Mouse (Mus musculus): Measurements from ENCODE around the gene Gtf2i. TPM values are rescaled to one million over a fixed set of nuclear protein-coding genes. Genes with fewer than 3 reads are reported as not detected.

The Gtf2i gene
- total and polyA plus RNA-seq, 3 experiments, result 28.4 to 60.9 (median 42.2) TPM

DNA sequence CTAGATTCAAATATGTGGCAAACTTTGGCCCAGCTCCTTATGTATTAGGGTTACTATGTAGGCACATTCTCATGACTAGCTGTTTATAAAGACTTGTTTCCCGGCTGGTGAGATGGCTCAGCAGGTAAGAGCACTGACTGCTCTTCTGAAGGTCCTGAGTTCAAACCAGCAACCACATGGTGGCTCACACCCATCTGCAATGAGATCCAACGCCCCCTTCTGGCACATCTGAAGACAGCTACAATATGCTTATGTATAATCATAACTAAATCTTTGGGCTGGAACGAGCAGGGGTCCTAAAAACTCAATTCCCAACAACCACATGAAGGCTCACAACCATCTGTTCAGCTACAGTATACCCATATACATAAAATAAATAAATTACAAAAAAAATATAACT lies 60.8 kb downstream of the Gtf2i start:
- Histone ChIP-seq H3K79me2 (replicated peaks; ENCODE audit: control insufficient read depth, extremely low read depth, insufficient read depth, poor library complexity, severe bottlenecking) (no peaks in the 10 kb centered on the region), H3K4me3 (replicated peaks in 1 of 3; ENCODE audit: low read depth in 2 of 3, low read length in 2 of 3, poor library complexity in 1 of 3) (no peak overlapping the region), H3K36me3 (replicated peaks in 1 of 2; ENCODE audit: control insufficient read depth in 1 of 2, insufficient read depth in 1 of 2, low read length in 1 of 2) (peaks cover 64 to 89% of the 10 kb centered on the region in 2 experiments), H3K9me3 (replicated peaks; ENCODE audit: low read length) (no peaks in the 10 kb centered on the region), H3K27ac (ENCODE audit: insufficient read depth, low read depth) (no peak overlapping the region), H3K4me1 (ENCODE audit: control insufficient read depth in 1 of 2, insufficient read depth in 2 of 2) (peaks cover 4 to 8% of the 10 kb centered on the region in 2 experiments; a peak in 2 of 4 replicates), H3K9ac (ENCODE audit: insufficient read depth, low read depth) (no peak overlapping the region), H3K4me2 (ENCODE audit: insufficient read depth, low read depth, poor library complexity, severe bottlenecking) (no peak overlapping the region), H3K27me3 (replicated peaks) (no peaks in the 10 kb centered on the region)
- TF ChIP-seq GABPA (IDR thresholded peaks at IDR 0.05; ENCODE audit: insufficient replicate concordance, low read depth, low read length) (no peak), ZMIZ1 (IDR thresholded peaks at IDR 0.05; ENCODE audit: low read depth, low read length) (no peak), MEF2A (IDR thresholded peaks at IDR 0.05; ENCODE audit: borderline replicate concordance, low read depth, low read length) (no peak), SMC3 (IDR thresholded peaks at IDR 0.05; ENCODE audit: low read depth, low read length) (peak; percentile 70), TCF12 (IDR thresholded peaks at IDR 0.05; ENCODE audit: low read depth, low read length) (no peak), CTCF (conservative IDR thresholded peaks at IDR 0.05 in 1 of 2, IDR thresholded peaks at IDR 0.05 in 1 of 2; ENCODE audit: low read depth in 2 of 2, low read length in 2 of 2) (peak; percentile 26 to 76; a peak in 3 of 4 replicates), JUND (conservative IDR thresholded peaks at IDR 0.05; ENCODE audit: low read depth, low read length) (no peak), ZKSCAN1 (IDR thresholded peaks at IDR 0.05; ENCODE audit: borderline replicate concordance, low read depth, low read length) (no peak), MYC (IDR thresholded peaks at IDR 0.05; ENCODE audit: low read depth, low read length) (peak; percentile 66; the same call in 1 of the 2 replicates), RCOR1 (conservative IDR thresholded peaks at IDR 0.05; ENCODE audit: low read depth, low read length) (no peak), POLR2A (IDR thresholded peaks at IDR 0.05; ENCODE audit: low read depth, low read length) (no peak), ZC3H11A (IDR thresholded peaks at IDR 0.05; ENCODE audit: low read depth, low read length) (no peak; the same call in 1 of the 2 replicates), MAZ (IDR thresholded peaks at IDR 0.05; ENCODE audit: low read depth, low read length) (no peak), ZNF384 (IDR thresholded peaks at IDR 0.05; ENCODE audit: low read depth, low read length) (no peak), TBP (conservative IDR thresholded peaks at IDR 0.05; ENCODE audit: low read depth, low read length) (no peak), MAX (IDR thresholded peaks at IDR 0.05; ENCODE audit: low read length) (0 out of 2 replicates have a peak, but pooled peaks have one; percentile 38), HCFC1 (IDR thresholded peaks at IDR 0.05; ENCODE audit: low read depth, low read length) (no peak), NELFE (IDR thresholded peaks at IDR 0.05; ENCODE audit: low read depth, low read length) (no peak), RAD21 (IDR thresholded peaks at IDR 0.05; ENCODE audit: low read depth, low read length) (peak; percentile 41), MXI1 (IDR thresholded peaks at IDR 0.05; ENCODE audit: low read depth, low read length) (no peak), ELF1 (IDR thresholded peaks at IDR 0.05; ENCODE audit: low read depth, low read length) (no peak)
- no peak for DNase-seq (ENCODE audit: extremely low read depth)
- in situ Hi-C loops (cut with MboI; ENCODE audit: low pct_ligation_motif_present, low pct_unique_long_range_greater_than_20kb, low sequenced_read_pairs) (no loop called here), dilution Hi-C loops (cut with MboI; ENCODE audit: extremely low pct_ligation_motif_present, extremely low pct_unique_long_range_greater_than_20kb, low sequenced_read_pairs) (no loop called here)

DNA sequence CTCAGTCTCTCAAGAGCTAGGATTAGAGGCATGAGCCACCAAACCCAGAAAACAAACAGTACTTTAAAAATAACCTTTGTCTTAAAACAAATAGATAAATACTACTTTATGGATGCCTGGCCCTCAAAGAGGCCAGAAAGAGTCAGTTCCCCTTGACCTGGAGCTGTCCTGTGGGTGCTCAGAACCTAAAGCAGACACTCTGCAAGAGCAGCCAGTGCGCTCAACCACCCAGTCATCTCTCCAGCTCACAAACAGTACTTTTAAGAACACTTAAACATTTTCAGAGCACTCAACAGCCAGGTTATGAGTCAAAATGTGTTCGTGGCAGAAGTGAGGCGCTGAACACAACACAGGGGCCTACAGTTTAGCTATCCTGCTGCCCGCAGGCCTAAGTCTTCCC lies 63.5 kb downstream of the Gtf2i start:
- dilution Hi-C loops (cut with MboI; ENCODE audit: extremely low pct_ligation_motif_present, extremely low pct_unique_long_range_greater_than_20kb, low sequenced_read_pairs) (no loop called here), in situ Hi-C loops (cut with MboI; ENCODE audit: low pct_ligation_motif_present, low pct_unique_long_range_greater_than_20kb, low sequenced_read_pairs) (no loop called here)
- Histone ChIP-seq H3K36me3 (replicated peaks in 1 of 2; ENCODE audit: control insufficient read depth in 1 of 2, insufficient read depth in 1 of 2, low read length in 1 of 2) (peaks cover 76 to 95% of the 10 kb centered on the region in 2 experiments), H3K4me2 (ENCODE audit: insufficient read depth, low read depth, poor library complexity, severe bottlenecking) (no peak overlapping the region), H3K79me2 (replicated peaks; ENCODE audit: control insufficient read depth, extremely low read depth, insufficient read depth, poor library complexity, severe bottlenecking) (no peaks in the 10 kb centered on the region), H3K27ac (ENCODE audit: insufficient read depth, low read depth) (no peak overlapping the region), H3K9ac (ENCODE audit: insufficient read depth, low read depth) (no peak overlapping the region), H3K4me1 (ENCODE audit: control insufficient read depth in 1 of 2, insufficient read depth in 2 of 2) (no peaks in the 10 kb centered on the region; a peak in 1 of 4 replicates), H3K27me3 (replicated peaks) (no peaks in the 10 kb centered on the region), H3K4me3 (replicated peaks in 1 of 3; ENCODE audit: low read depth in 2 of 3, low read length in 2 of 3, poor library complexity in 1 of 3) (no peak overlapping the region), H3K9me3 (replicated peaks; ENCODE audit: low read length) (no peaks in the 10 kb centered on the region)
- TF ChIP-seq IRF4 (IDR thresholded peaks at IDR 0.05; ENCODE audit: low read depth, low read length) (no peak), USF1 (IDR thresholded peaks at IDR 0.05; ENCODE audit: low read depth, low read length) (no peak), BHLHE40 (IDR thresholded peaks at IDR 0.05; ENCODE audit: low read depth, low read length) (no peak), USF2 (conservative IDR thresholded peaks at IDR 0.05; ENCODE audit: low read depth, low read length) (no peak), MAZ (IDR thresholded peaks at IDR 0.05; ENCODE audit: low read depth, low read length) (no peak), MAFK (IDR thresholded peaks at IDR 0.05; ENCODE audit: insufficient replicate concordance, low read length) (no peak), CTCF (conservative IDR thresholded peaks at IDR 0.05 in 1 of 2, IDR thresholded peaks at IDR 0.05 in 1 of 2; ENCODE audit: low read depth in 2 of 2, low read length in 2 of 2) (no peak), TBP (conservative IDR thresholded peaks at IDR 0.05; ENCODE audit: low read depth, low read length) (no peak), EP300 (IDR thresholded peaks at IDR 0.05; ENCODE audit: low read length) (no peak), JUND (conservative IDR thresholded peaks at IDR 0.05; ENCODE audit: low read depth, low read length) (no peak), RAD21 (IDR thresholded peaks at IDR 0.05; ENCODE audit: low read depth, low read length) (no peak), PAX5 (IDR thresholded peaks at IDR 0.05; ENCODE audit: low read length) (no peak)
- no peak for DNase-seq (ENCODE audit: extremely low read depth)

Data from CH12.LX (cell line).